Mouse (Mus musculus) hindbrain, embryonic 14.5 days (tissue): ENCODE data around the gene Ero1l. TPM values are rescaled to one million over a fixed set of nuclear protein-coding genes. Genes with fewer than 3 reads are reported as not detected.
A peak's percentile ranks its signal among the peaks of the same experiment; 100 is the strongest.

Source experiments
- ATAC-seq: fragments of 200-750 bp; cut with Nextera tagmentation; 2 replicates; pipeline ENCODE4 v1.8.0; 2017; ENCODE audit warnings: moderate number of reproducible peaks, mild to moderate bottlenecking, moderate TSS enrichment, moderate library complexity; ENCODE audit not compliant: low FRiP score
- DNase-seq: peaks from one replicate; pipeline ENCODE4 v3.0.0-alpha.2; 2015; ENCODE audit warnings: low spot score
- H3K27ac ChIP-seq: fragments of 300-500 bp; sonication (generic); 2 replicates; pipeline ENCODE4 v1.5.1; 2014; ENCODE audit warnings: mild to moderate bottlenecking, moderate library complexity
- H3K27me3 ChIP-seq: fragments of 300-500 bp; sonication (generic); 2 replicates; pipeline ENCODE4 v1.6.1; 2014; ENCODE audit warnings: mild to moderate bottlenecking, low read length, mixed read lengths; ENCODE audit not compliant: control insufficient read depth, insufficient read depth
- H3K36me3 ChIP-seq: fragments of 300-500 bp; sonication (generic); replicated peaks from 2 replicates; pipeline ENCODE4 v1.6.1; 2014; ENCODE audit not compliant: control insufficient read depth, insufficient read depth
- H3K4me1 ChIP-seq: fragments of 300-500 bp; sonication (generic); replicated peaks from 2 replicates; pipeline ENCODE4 v1.6.1; 2014; ENCODE audit warnings: antibody characterized with exemption, low read length, mixed read lengths; ENCODE audit not compliant: control insufficient read depth, insufficient read depth
- H3K4me2 ChIP-seq: fragments of 300-500 bp; sonication (generic); replicated peaks from 2 replicates; pipeline ENCODE4 v1.6.1; 2014; ENCODE audit warnings: mild to moderate bottlenecking, moderate library complexity
- H3K4me3 ChIP-seq: fragments of 300-500 bp; sonication (generic); replicated peaks from 2 replicates; pipeline ENCODE4 v1.5.1; 2014; ENCODE audit warnings: mild to moderate bottlenecking, low read length
- H3K9ac ChIP-seq: fragments of 300-500 bp; sonication (generic); 2 replicates; pipeline ENCODE4 v1.6.1; 2014
- H3K9me3 ChIP-seq: fragments of 300-500 bp; sonication (generic); 2 replicates; pipeline ENCODE4 v1.6.1; 2016; ENCODE audit warnings: low read length; ENCODE audit not compliant: control insufficient read depth
- WGBS: fragments of 180-500 bp; shearing (Covaris S2); extraction: QIAGEN DNeasy Blood & Tissue Kit; methylation state at CpG from one replicate; pipeline ENCODE4 v1.1.7; 2014; 5-methylcytosine and 5-hydroxymethylcytosine counted together
- polyA plus RNA-seq: library from polyadenylated mRNA; unstranded; fragments of >200 nt; fragmentation: Nextera tagmentation; extraction: Ambion mirVana; gene quantifications from 2 replicates; pipeline ENCODE4 v1.2.1, GENCODE M21; 2014

Gene Ero1l
- polyA plus RNA-seq, 1 experiment from 2014 or later, result 23.2 TPM

DNA sequence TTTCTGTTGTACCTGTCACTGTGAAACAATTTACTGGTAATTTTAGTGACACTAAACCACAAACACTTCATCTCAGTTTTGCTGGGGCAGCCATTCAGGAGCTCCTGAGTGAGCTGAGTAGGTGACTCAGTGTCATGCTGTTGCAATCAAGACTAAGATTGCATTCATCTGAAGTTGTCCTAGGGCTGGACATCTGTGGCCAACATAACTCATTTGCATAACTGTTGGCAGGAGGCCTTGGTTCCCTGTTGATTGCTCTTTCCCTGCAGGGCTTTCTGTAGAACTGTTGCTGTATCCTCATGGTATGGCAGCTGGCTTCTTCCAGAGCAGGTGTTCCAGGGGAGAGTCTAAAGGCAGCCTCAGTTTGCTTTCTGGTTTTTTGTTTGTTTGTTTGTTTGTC, 6.9 kb upstream of the Ero1l start:
- H3K9ac ChIP-seq, result no peak overlapping the region
- ATAC-seq (no peak), DNase-seq (no peak)
- H3K4me3 ChIP-seq, result no peak overlapping the region
- no peak overlapping the region for H3K27ac ChIP-seq
- no peak overlapping the region for H3K4me2 ChIP-seq
- no peaks in the 10 kb centered on the region for H3K4me1 ChIP-seq
- H3K36me3 ChIP-seq, result no peaks in the 10 kb centered on the region
- H3K9me3 ChIP-seq, result no peaks in the 10 kb centered on the region
- no peaks in the 10 kb centered on the region for H3K27me3 ChIP-seq

DNA sequence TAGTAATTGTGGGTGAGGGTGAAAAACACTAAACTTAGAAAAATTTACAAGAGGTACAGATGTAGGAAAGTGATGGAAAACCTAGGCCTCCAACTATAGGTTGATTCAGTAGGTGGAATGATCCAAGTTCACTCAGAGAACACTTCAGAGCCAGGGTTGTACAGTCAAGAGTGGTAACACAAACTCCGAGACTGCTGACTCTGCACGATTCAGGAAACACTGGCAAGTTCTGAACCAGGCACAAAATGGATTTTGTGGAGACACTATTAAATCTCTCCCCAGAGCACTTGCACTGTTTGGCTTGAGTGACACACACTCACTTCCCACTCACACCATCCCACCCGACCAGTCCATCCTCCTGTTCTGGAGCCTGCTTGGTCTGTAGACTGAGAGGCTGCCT, 4.7 kb upstream of the Ero1l start:
- H3K4me3 ChIP-seq, result no peak overlapping the region
- no peaks in the 10 kb centered on the region for H3K27me3 ChIP-seq
- no peak overlapping the region for H3K4me2 ChIP-seq
- no peak overlapping the region for H3K27ac ChIP-seq
- H3K4me1 ChIP-seq, result 0 out of 2 replicates have a peak, but pooled peaks cover 7% of the 10 kb centered on the region
- H3K9ac ChIP-seq, result no peak overlapping the region
- H3K9me3 ChIP-seq, result no peaks in the 10 kb centered on the region
- DNase-seq, result no peak
- H3K36me3 ChIP-seq, result no peaks in the 10 kb centered on the region
- ATAC-seq, result no peak
- WGBS, result 82% methylated on average over 3 of the region's 3 CpGs

DNA sequence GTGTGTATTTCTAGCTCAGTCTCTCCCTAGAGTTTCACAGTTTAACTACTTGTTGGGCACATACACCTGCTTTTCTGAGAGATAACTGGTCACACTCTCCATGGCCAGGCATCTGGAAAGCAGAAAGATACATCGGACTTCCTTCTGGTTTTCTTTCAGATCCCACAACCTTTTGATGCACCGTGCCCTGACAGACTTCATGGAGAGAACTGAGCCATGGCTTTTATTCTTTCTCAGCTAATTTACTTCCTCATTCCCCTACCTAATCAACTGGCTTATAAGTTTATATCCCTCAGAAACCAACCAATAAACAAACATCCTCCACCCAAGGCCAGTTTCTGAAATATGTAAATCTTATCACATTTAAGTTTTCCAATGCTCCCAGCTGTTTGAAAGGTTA, 3.9 kb upstream of the Ero1l start:
- Histone ChIP-seq H3K4me1 (0 out of 2 replicates have a peak, but pooled peaks cover 8% of the 10 kb centered on the region), H3K9ac (no peak overlapping the region), H3K27ac (no peak overlapping the region), H3K4me3 (no peak overlapping the region), H3K36me3 (no peaks in the 10 kb centered on the region), H3K27me3 (no peaks in the 10 kb centered on the region), H3K4me2 (no peak overlapping the region), H3K9me3 (no peaks in the 10 kb centered on the region)
- no peak for DNase-seq
- 92% methylated on average over 2 of the region's 2 CpGs for WGBS
- no peak for ATAC-seq

DNA sequence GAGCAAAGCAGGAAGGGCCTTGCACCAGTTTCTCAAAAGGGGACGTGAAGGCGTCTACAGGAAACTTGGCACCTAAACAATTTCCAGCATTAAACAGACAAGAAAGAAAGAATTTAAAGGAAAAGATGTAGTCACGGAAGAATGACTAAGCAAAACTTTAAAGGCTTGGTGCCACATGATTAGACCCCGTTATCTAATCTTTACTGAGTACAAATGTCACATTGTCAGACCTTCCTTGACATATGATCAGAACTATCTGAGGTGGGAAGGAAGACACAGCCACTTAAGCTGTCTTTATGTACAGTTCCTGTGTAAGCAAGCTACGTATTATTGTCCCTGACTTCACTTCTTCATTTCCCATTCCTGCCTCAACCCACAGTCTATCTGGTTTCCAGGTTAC, 3.1 kb upstream of the Ero1l start:
- WGBS, result 83% methylated on average over 5 of the region's 5 CpGs
- Histone ChIP-seq H3K4me2 (no peak overlapping the region), H3K9ac (no peak overlapping the region), H3K9me3 (no peaks in the 10 kb centered on the region), H3K4me1 (peaks cover 15% of the 10 kb centered on the region), H3K36me3 (no peaks in the 10 kb centered on the region), H3K27ac (no peak overlapping the region), H3K4me3 (no peak overlapping the region), H3K27me3 (no peaks in the 10 kb centered on the region)
- ATAC-seq (no peak), DNase-seq (no peak)

DNA sequence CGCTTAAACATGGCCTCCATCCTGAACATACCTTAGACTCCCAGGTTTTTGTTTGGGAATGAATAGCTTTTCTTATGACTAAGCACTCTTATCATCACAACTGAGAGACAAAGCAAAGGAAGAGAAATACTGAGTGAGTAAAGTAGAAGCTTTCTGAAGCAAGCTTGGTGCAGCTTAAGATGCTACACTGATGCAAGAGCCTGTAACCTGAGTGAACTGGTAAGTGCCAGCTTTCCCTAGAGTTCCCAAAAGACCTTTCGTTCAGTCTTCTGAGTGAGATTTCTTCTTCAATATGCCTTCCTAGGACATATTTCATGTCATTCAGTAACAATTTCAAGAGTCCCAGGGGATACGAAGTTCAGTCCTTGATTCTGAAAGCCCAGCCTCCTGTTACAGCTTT, 2.5 kb upstream of the Ero1l start:
- Histone ChIP-seq H3K4me1 (peaks cover 20% of the 10 kb centered on the region), H3K4me3 (no peak overlapping the region), H3K9me3 (no peaks in the 10 kb centered on the region), H3K27ac (no peak overlapping the region), H3K36me3 (no peaks in the 10 kb centered on the region), H3K9ac (no peak overlapping the region), H3K4me2 (no peak overlapping the region), H3K27me3 (no peaks in the 10 kb centered on the region)
- ATAC-seq, result no peak
- 85% methylated on average over 3 of the region's 3 CpGs for WGBS
- no peak for DNase-seq

DNA sequence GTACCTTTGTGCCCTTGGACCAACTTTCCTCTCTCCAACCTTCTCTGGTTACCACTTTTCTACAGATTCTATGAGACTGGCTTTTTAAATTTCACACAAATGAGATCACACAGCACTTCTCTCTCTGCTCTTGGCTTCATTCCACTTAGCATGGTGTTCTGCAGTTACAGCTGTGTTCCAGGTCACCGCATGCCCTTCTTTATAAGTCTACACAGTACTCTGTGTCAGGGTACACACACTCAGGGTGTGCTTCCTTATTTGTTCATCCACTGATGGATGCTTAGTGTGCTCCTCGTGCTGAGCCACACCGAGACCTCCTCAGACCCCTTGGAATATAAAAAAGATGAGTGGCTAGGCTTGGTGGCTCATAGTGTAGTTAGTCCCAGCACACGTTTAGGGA, 1.5 kb upstream of the Ero1l start:
- no peaks in the 10 kb centered on the region for H3K9me3 ChIP-seq
- H3K4me1 ChIP-seq, result peaks cover 29% of the 10 kb centered on the region
- H3K9ac ChIP-seq, result no peak overlapping the region
- 83% methylated on average over 4 of the region's 4 CpGs for WGBS
- ATAC-seq (no peak), DNase-seq (no peak)
- H3K36me3 ChIP-seq, result no peaks in the 10 kb centered on the region
- H3K27me3 ChIP-seq, result no peaks in the 10 kb centered on the region
- no peak overlapping the region for H3K4me2 ChIP-seq
- H3K4me3 ChIP-seq, result no peak overlapping the region
- no peak overlapping the region for H3K27ac ChIP-seq

DNA sequence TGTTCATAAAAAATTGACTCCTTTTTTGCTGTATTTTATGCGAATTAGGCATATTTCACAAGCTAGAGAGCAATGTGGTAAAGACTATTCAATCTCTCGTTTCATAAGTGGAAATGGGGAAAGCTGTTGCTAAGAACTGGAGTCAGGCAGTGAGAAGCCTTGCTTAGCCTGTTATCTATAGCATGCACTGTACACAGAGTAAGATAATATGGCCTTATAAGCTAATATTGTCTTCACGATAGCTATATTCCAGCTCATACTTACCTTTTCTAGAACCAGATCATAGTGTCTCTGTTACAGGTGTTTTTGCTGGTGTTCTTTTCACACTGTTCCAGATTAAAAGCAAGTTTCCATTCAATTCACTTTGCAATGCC, 653 bp upstream of the Ero1l start:
- no peak for DNase-seq
- Histone ChIP-seq H3K4me2 (peak overlapping the region; percentile 57), H3K4me3 (peak overlapping the region; percentile 95), H3K27ac (peak overlapping the region; percentile 96), H3K36me3 (no peaks in the 10 kb centered on the region), H3K9me3 (no peaks in the 10 kb centered on the region), H3K27me3 (no peaks in the 10 kb centered on the region), H3K9ac (peak overlapping the region; percentile 96), H3K4me1 (peaks cover 29% of the 10 kb centered on the region)
- WGBS, result 67% methylated on average over 3 of the region's 3 CpGs
- ATAC-seq, result no peak

DNA sequence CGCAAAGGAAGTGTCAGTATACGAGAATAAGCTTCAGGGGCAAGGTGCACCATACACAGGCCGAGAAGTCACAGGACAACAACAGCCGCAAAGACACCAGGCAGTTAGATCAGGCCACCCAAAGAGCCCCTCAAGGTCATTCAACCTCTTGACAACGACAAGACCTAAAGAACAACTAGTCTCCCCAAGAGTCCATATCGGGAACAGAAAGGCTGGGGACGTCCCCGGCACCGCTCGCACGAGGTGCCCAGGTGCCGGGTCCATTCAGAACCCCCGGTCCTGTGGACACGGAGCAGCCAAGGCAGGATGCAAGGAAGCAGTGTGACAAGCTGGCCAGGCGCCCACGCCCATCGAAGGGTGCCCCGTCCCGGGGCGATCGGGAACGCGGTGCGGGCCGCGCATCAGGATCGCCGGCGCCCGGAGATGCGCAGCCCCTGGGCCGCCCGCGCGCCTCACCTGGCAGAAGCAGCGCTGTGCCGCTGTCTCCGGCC, 605 bp downstream of the Ero1l start:
- H3K9me3 ChIP-seq, result no peaks in the 10 kb centered on the region
- no peaks in the 10 kb centered on the region for H3K36me3 ChIP-seq
- WGBS, result 1% methylated on average over 26 of the region's 38 CpGs
- peaks cover 29% of the 10 kb centered on the region for H3K4me1 ChIP-seq
- H3K4me3 ChIP-seq, result peak overlapping the region; percentile 95
- H3K9ac ChIP-seq, result peak overlapping the region; percentile 96
- no peaks in the 10 kb centered on the region for H3K27me3 ChIP-seq
- no peak for DNase-seq
- ATAC-seq, result no peak; the same call in 1 of the 2 replicates
- peak overlapping the region; percentile 96 for H3K27ac ChIP-seq
- H3K4me2 ChIP-seq, result peak overlapping the region; percentile 57

DNA sequence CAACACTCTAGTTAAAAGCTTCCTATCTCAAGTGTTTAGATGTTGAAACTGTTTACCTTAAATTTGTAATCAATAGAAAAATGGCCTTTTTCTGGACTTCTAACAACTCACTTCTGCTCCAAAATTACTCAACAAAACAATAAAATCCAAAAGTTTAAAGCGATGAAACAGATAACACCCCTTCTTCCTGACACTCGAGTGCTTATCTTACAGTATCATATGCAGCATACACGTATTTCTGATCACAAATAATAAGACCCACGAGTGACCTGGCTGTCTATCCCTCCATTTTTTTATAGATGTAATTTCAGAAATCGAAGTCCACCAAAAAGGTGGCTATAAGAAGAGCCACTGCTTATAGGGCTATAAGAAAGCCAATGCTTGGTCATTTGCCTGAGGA, 1.6 kb downstream of the Ero1l start:
- peak overlapping the region; percentile 96 for H3K9ac ChIP-seq
- WGBS, result 84% methylated on average over 5 of the region's 5 CpGs
- ATAC-seq (no peak), DNase-seq (no peak)
- peak overlapping the region; percentile 57 for H3K4me2 ChIP-seq
- H3K9me3 ChIP-seq, result no peaks in the 10 kb centered on the region
- peaks cover 29% of the 10 kb centered on the region for H3K4me1 ChIP-seq
- H3K4me3 ChIP-seq, result peak overlapping the region; percentile 95
- H3K36me3 ChIP-seq, result no peaks in the 10 kb centered on the region
- no peaks in the 10 kb centered on the region for H3K27me3 ChIP-seq
- no peak overlapping the region for H3K27ac ChIP-seq

DNA sequence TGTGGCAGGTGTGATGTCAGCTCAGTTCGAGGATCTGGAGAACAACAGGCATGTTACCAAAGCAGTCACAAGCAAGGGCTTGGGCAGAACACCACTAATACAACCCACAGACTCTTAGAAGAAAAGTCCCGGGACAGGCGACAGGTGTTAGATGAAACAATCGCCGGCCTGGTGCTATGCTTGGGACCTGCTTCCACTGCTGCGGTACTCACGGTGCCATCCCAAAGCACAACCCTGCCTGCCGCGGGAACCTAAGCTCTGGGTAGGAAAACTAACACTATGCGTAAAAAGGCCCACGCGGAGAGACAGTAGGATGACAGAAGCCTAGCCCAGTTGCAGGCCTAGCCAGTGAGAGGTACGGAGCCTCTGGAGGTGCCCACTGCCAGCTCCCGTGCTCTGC, 8.5 kb downstream of the Ero1l start:
- WGBS, result 91% methylated on average over 14 of the region's 14 CpGs
- 0 out of 2 replicates have a peak, but pooled peaks cover under 1% of the 10 kb centered on the region for H3K4me1 ChIP-seq
- H3K36me3 ChIP-seq, result 0 out of 2 replicates have a peak, but pooled peaks cover under 1% of the 10 kb centered on the region
- no peaks in the 10 kb centered on the region for H3K27me3 ChIP-seq
- no peak overlapping the region for H3K27ac ChIP-seq
- H3K4me3 ChIP-seq, result no peak overlapping the region
- H3K9me3 ChIP-seq, result no peaks in the 10 kb centered on the region
- H3K9ac ChIP-seq, result no peak overlapping the region
- no peak overlapping the region for H3K4me2 ChIP-seq
- no peak for DNase-seq
- no peak for ATAC-seq
